Mouse (Mus musculus): ENCODE measurements around the gene Masp2. TPM values are rescaled to one million over a fixed set of nuclear protein-coding genes. Genes with fewer than 3 reads are reported as not detected.
A peak's percentile ranks its signal among the peaks of the same experiment; 100 is the strongest.

Gene Masp2
- polyA plus RNA-seq, 1 experiment, result 2.6 TPM

- no peak overlapping the region for H3K4me3 ChIP-seq (ENCODE audit: low read depth, low read length)
- H3K9ac ChIP-seq (ENCODE audit: low read depth, poor library complexity, severe bottlenecking), result no peak overlapping the region
- H3K9me3 ChIP-seq (replicated peaks; ENCODE audit: control insufficient read depth, insufficient read depth, low read length, poor library complexity, severe bottlenecking), result no peaks in the 10 kb centered on the region
- TF ChIP-seq POLR2A (IDR thresholded peaks at IDR 0.05; ENCODE audit: insufficient read depth, low read length) (no peak), CTCF (IDR thresholded peaks at IDR 0.05; ENCODE audit: low read depth, low read length) (no peak), EP300 (IDR thresholded peaks at IDR 0.05; ENCODE audit: insufficient read depth, low read depth, low read length) (no peak)
- H3K27me3 ChIP-seq (ENCODE audit: control insufficient read depth, insufficient read depth, low read length, poor library complexity, severe bottlenecking), result no peaks in the 10 kb centered on the region
- no peaks in the 10 kb centered on the region for H3K4me1 ChIP-seq (ENCODE audit: control insufficient read depth, insufficient read depth, low read length)
- H3K36me3 ChIP-seq (ENCODE audit: control insufficient read depth, insufficient read depth, low read length, poor library complexity, severe bottlenecking), result peaks cover 9% of the 10 kb centered on the region
- H3K27ac ChIP-seq (ENCODE audit: insufficient read depth, low read length), result peak overlapping the region; percentile 13; the same call in 1 of the 2 replicates
Observed at GRCm38 (mm10) chr4:148588793-148589192, 13.6 kb upstream of the Masp2 start.

DNA sequence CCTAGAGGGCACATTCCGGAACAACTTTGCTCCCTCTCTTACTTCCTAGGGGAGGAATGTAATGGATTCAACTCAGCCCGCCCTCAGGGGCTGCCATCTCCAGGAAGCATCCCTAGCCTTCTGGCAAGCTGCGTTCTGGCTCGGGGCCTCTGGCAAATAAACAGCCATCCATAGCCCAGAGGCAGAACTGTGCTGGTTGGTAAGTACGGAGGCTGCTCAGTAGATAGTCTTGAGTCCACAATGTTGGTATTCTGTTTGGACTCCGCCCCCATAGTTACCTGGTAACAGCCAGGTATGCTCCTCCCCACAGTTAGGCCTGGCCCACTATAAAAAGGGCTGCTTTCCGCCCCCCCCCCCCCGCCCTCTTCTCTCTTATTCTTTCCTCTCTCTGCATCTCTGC is 12.8 kb upstream of the Masp2 start:
- Histone ChIP-seq H3K27me3 (ENCODE audit: control insufficient read depth, insufficient read depth, low read length, poor library complexity, severe bottlenecking) (no peaks in the 10 kb centered on the region), H3K9me3 (replicated peaks; ENCODE audit: control insufficient read depth, insufficient read depth, low read length, poor library complexity, severe bottlenecking) (no peaks in the 10 kb centered on the region), H3K36me3 (ENCODE audit: control insufficient read depth, insufficient read depth, low read length, poor library complexity, severe bottlenecking) (peaks cover 17% of the 10 kb centered on the region), H3K4me1 (ENCODE audit: control insufficient read depth, insufficient read depth, low read length) (no peaks in the 10 kb centered on the region), H3K27ac (ENCODE audit: insufficient read depth, low read length) (peak overlapping the region; percentile 58), H3K9ac (ENCODE audit: low read depth, poor library complexity, severe bottlenecking) (no peak overlapping the region), H3K4me3 (ENCODE audit: low read depth, low read length) (0 out of 2 replicates have a peak overlapping the region, but pooled peaks have one; percentile 18)
- TF ChIP-seq CTCF (IDR thresholded peaks at IDR 0.05; ENCODE audit: low read depth, low read length), result no peak
- TF ChIP-seq EP300 (IDR thresholded peaks at IDR 0.05; ENCODE audit: insufficient read depth, low read depth, low read length), result 0 out of 2 replicates have a peak, but pooled peaks have one; percentile 13

DNA sequence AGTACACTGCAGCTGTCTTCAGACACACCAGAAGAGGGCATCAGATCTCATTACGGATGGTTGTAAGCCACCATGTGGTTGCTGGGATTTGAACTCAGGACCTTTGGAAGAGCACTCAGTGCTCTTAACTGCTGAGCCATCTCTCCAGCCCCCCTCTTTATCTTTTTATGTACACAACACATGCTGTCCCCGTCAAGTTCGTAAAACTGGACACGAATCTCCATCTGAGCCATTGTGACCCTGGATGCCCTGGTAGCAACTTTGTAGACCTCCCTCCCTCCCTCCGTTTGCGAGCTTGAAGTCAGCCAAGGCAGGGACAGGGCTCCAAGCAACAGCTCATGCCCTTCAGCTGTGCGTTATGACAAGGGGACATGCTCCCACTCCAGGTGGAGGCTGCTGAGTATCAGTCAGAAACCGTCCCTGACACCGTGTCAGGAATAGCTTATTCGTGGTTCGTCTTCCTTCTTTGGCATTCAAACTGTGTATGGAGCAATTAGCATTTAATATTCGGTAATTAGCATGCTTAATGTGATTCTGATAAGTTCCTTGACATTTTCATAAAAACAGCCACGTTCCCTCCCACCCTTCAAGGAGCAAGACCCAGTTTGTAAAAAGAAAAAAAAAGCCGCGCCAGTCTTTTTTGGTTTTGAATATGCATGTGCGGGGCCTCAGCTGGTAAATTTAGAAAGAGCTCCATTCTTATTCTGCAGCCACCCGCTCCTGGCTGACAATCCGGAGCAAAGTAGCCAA is 11.8 kb upstream of the Masp2 start:
- H3K27ac ChIP-seq (ENCODE audit: insufficient read depth, low read length), result peak overlapping the region; percentile 9
- H3K27me3 ChIP-seq (ENCODE audit: control insufficient read depth, insufficient read depth, low read length, poor library complexity, severe bottlenecking), result no peaks in the 10 kb centered on the region
- H3K36me3 ChIP-seq (ENCODE audit: control insufficient read depth, insufficient read depth, low read length, poor library complexity, severe bottlenecking), result peaks cover 27% of the 10 kb centered on the region
- no peaks in the 10 kb centered on the region for H3K4me1 ChIP-seq (ENCODE audit: control insufficient read depth, insufficient read depth, low read length)
- H3K9ac ChIP-seq (ENCODE audit: low read depth, poor library complexity, severe bottlenecking), result peak overlapping the region; percentile 43
- H3K4me3 ChIP-seq (ENCODE audit: low read depth, low read length), result peak overlapping the region; percentile 63
- no peaks in the 10 kb centered on the region for H3K9me3 ChIP-seq (replicated peaks; ENCODE audit: control insufficient read depth, insufficient read depth, low read length, poor library complexity, severe bottlenecking)
- TF ChIP-seq EP300 (IDR thresholded peaks at IDR 0.05; ENCODE audit: insufficient read depth, low read depth, low read length) (no peak), CTCF (IDR thresholded peaks at IDR 0.05; ENCODE audit: low read depth, low read length) (no peak), POLR2A (IDR thresholded peaks at IDR 0.05; ENCODE audit: insufficient read depth, low read length) (no peak)

DNA sequence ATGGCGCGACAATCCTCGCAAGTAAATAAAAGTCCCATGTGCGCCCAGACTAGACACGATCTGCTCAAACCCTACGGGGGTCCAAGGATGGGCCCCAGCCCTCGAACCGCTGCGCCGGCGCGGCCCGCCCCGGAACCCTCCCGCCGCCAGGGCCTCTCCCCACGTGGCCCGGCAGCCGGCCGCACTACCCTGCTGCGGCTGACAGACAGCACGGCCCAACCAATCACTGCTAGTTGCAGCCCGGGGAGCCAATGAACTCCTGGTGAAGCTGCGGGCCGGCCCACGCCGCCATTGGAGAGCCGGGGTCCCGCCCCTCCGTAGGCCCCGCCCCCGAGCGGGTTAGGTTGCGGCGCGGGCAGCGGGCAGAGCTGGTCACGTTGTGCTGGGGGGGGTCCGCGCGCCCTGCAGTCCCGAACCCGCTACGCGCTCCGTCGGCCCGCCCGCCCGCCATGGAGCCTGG is 11.2 kb upstream of the Masp2 start, which contains the start of gene Srm:
Gene Srm (plus strand): TSS at position 333 of the 460 bp plus-strand sequence.
- Histone ChIP-seq H3K9ac (ENCODE audit: low read depth, poor library complexity, severe bottlenecking) (peak within 1 kb of the TSS; percentile 85), H3K9me3 (replicated peaks; ENCODE audit: control insufficient read depth, insufficient read depth, low read length, poor library complexity, severe bottlenecking) (no peaks in the 10 kb centered on the region), H3K4me3 (ENCODE audit: low read depth, low read length) (peak within 1 kb of the TSS; percentile 93), H3K36me3 (ENCODE audit: control insufficient read depth, insufficient read depth, low read length, poor library complexity, severe bottlenecking) (peaks cover 33% of the 10 kb centered on the region), H3K27ac (ENCODE audit: insufficient read depth, low read length) (peak within 1 kb of the TSS; percentile 9), H3K27me3 (ENCODE audit: control insufficient read depth, insufficient read depth, low read length, poor library complexity, severe bottlenecking) (no peaks in the 10 kb centered on the region), H3K4me1 (ENCODE audit: control insufficient read depth, insufficient read depth, low read length) (no peaks in the 10 kb centered on the region)
- TF ChIP-seq EP300 (IDR thresholded peaks at IDR 0.05; ENCODE audit: insufficient read depth, low read depth, low read length) (0 out of 2 replicates have a peak, but pooled peaks have one; percentile 11), CTCF (IDR thresholded peaks at IDR 0.05; ENCODE audit: low read depth, low read length) (no peak)

DNA sequence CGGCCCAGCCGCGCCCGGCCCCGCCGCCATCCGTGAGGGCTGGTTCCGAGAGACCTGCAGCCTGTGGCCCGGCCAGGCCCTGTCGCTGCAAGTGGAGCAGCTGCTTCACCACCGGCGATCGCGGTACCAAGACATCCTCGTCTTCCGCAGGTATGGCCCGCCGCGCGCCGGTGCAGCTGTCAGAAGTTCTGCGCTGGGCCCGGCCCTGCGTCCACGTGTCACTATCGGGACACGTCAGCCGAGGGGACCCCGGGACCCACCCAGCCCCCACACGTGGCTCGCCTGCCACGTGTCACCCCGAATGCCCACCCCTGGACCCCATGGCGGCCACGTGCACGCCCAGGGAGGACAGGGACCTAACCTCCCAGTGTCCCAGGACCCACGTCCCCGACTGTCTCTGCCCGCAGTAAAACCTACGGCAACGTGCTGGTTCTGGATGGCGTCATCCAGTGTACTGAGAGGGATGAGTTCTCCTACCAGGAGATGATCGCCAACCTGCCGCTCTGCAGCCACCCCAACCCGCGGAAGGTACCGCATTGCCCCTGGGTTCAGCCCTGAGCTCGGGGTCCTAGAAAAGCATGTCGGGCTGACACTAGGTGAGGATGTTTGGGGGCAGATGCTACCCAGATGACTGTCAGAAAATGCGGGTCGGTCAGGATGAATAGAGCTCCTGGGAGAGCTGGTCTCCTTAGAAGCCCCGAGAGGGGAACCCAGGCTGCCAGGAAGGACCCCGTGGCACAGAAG is 10.5 kb upstream of the Masp2 start:
- no peaks in the 10 kb centered on the region for H3K4me1 ChIP-seq (ENCODE audit: control insufficient read depth, insufficient read depth, low read length)
- TF ChIP-seq POLR2A (IDR thresholded peaks at IDR 0.05; ENCODE audit: insufficient read depth, low read length) (no peak), CTCF (IDR thresholded peaks at IDR 0.05; ENCODE audit: low read depth, low read length) (no peak), EP300 (IDR thresholded peaks at IDR 0.05; ENCODE audit: insufficient read depth, low read depth, low read length) (no peak)
- peaks cover 37% of the 10 kb centered on the region for H3K36me3 ChIP-seq (ENCODE audit: control insufficient read depth, insufficient read depth, low read length, poor library complexity, severe bottlenecking)
- no peaks in the 10 kb centered on the region for H3K27me3 ChIP-seq (ENCODE audit: control insufficient read depth, insufficient read depth, low read length, poor library complexity, severe bottlenecking)
- peak overlapping the region; percentile 85 for H3K9ac ChIP-seq (ENCODE audit: low read depth, poor library complexity, severe bottlenecking)
- no peak overlapping the region for H3K27ac ChIP-seq (ENCODE audit: insufficient read depth, low read length)
- H3K9me3 ChIP-seq (replicated peaks; ENCODE audit: control insufficient read depth, insufficient read depth, low read length, poor library complexity, severe bottlenecking), result no peaks in the 10 kb centered on the region
- peak overlapping the region; percentile 93 for H3K4me3 ChIP-seq (ENCODE audit: low read depth, low read length)
